ENCODE assay signal across 9 mouse cellular contexts in genomic region chr8:43949224-43950021, GRCm38 (mm10).
A peak's percentile ranks its signal among the peaks of the same experiment; 100 is the strongest.
DNase-seq lines count a peak whose midpoint lies in the region; ATAC-seq lines count a peak whose summit lies in the region.
"Had no signal": no experiment of that assay in that cellular context is flagged by ENCODE, and none has a peak within 500 bp of the region (broad histone marks: within the 10 kb centered on the region; RNA-seq: fewer than 3 reads in every experiment).

No protein-coding gene starts in this region.

- no peak for DNase-seq in forebrain, embryonic 10.5 days (ENCODE audit: extremely low spot score, low spot score)
- peak; percentile 13 to 14 for DNase-seq in layer of hippocampus, postnatal 14 days (ENCODE audit: low spot score in 2 of 2)
- DNase-seq in layer of hippocampus, postnatal 25 days (ENCODE audit: extremely low spot score in 1 of 2, low spot score in 1 of 2) = no peak
- no peak for DNase-seq in right cerebral cortex, adult 18-20 months

- H3K4me1 ChIP-seq in forebrain, embryonic 13.5 days = peaks cover 11% of the 10 kb centered on the region
- peaks cover 7% of the 10 kb centered on the region for H3K4me1 ChIP-seq in forebrain, embryonic 10.5 days
- H3K4me1 ChIP-seq in forebrain, embryonic 15.5 days = peaks cover 12% of the 10 kb centered on the region
- H3K4me1 ChIP-seq in midbrain, embryonic 16.5 days (ENCODE audit: control insufficient read depth, insufficient read depth, low read length) = peaks cover 9% of the 10 kb centered on the region

- no peaks in the 10 kb centered on the region for H3K27me3 ChIP-seq in forebrain, embryonic 13.5 days
- H3K27me3 ChIP-seq in forebrain, embryonic 10.5 days (ENCODE audit: poor library complexity, severe bottlenecking) = no peaks in the 10 kb centered on the region
- H3K27me3 ChIP-seq in forebrain, embryonic 15.5 days = no peaks in the 10 kb centered on the region
- H3K27me3 ChIP-seq in midbrain, embryonic 16.5 days (ENCODE audit: control insufficient read depth, insufficient read depth, low read depth, low read length) = no peaks in the 10 kb centered on the region

- H3K4me2 ChIP-seq in forebrain, embryonic 13.5 days = peak overlapping the region; percentile 25
- peak overlapping the region; percentile 22 for H3K4me2 ChIP-seq in forebrain, embryonic 15.5 days (replicated peaks)
- peak overlapping the region; percentile 31 for H3K4me2 ChIP-seq in midbrain, embryonic 16.5 days (ENCODE audit: low read length)

- no peaks in the 10 kb centered on the region for H3K9me3 ChIP-seq in forebrain, embryonic 13.5 days (replicated peaks)
- H3K9me3 ChIP-seq in forebrain, embryonic 10.5 days = no peaks in the 10 kb centered on the region
- H3K9me3 ChIP-seq in forebrain, embryonic 15.5 days = no peaks in the 10 kb centered on the region
- no peaks in the 10 kb centered on the region for H3K9me3 ChIP-seq in midbrain, embryonic 16.5 days (replicated peaks; ENCODE audit: control insufficient read depth, low read length, poor library complexity, severe bottlenecking)
- H3K9me3 ChIP-seq: limb, embryonic 10.5 days had no signal

- WGBS in forebrain, embryonic 13.5 days = 41% methylated on average over 9 of the region's 9 CpGs
- WGBS in forebrain, embryonic 10.5 days = 73% methylated on average over 9 of the region's 9 CpGs
- 28% methylated on average over 9 of the region's 9 CpGs for WGBS in forebrain, embryonic 15.5 days
- 46% methylated on average over 9 of the region's 9 CpGs for WGBS in midbrain, embryonic 16.5 days

- H3K27ac ChIP-seq in forebrain, embryonic 13.5 days = no peak overlapping the region
- no peak overlapping the region for H3K27ac ChIP-seq in forebrain, embryonic 10.5 days
- H3K27ac ChIP-seq in forebrain, embryonic 15.5 days (replicated peaks) = 0 out of 2 replicates have a peak overlapping the region, but pooled peaks have one; percentile 25
- H3K27ac ChIP-seq in midbrain, embryonic 16.5 days (ENCODE audit: low read length) = peak overlapping the region; percentile 3; the same call in 1 of the 2 replicates
- H3K27ac ChIP-seq: limb, embryonic 10.5 days had no signal

- ATAC-seq in forebrain, embryonic 13.5 days = 0 out of 2 replicates have a peak, but pooled peaks have one; percentile 43
- ATAC-seq in forebrain, embryonic 15.5 days (replicated peaks) = peak; percentile 53; the same call in 1 of the 2 replicates
- peak; percentile 51; the same call in 1 of the 2 replicates for ATAC-seq in midbrain, embryonic 16.5 days
- no peak for ATAC-seq in erythroid progenitor cell, adult 5-6 weeks (replicated peaks; ENCODE audit: low FRiP score, poor library complexity, severe bottlenecking)

- no peak overlapping the region for H3K4me3 ChIP-seq in forebrain, embryonic 13.5 days
- no peak overlapping the region for H3K4me3 ChIP-seq in forebrain, embryonic 10.5 days
- H3K4me3 ChIP-seq in forebrain, embryonic 15.5 days = no peak overlapping the region
- no peak overlapping the region for H3K4me3 ChIP-seq in midbrain, embryonic 16.5 days (ENCODE audit: low read depth, low read length)
- H3K4me3 ChIP-seq: limb, embryonic 10.5 days had no signal

- H3K36me3 ChIP-seq in forebrain, embryonic 13.5 days (ENCODE audit: poor library complexity, severe bottlenecking) = no peaks in the 10 kb centered on the region
- H3K36me3 ChIP-seq in forebrain, embryonic 10.5 days (replicated peaks) = no peaks in the 10 kb centered on the region
- no peaks in the 10 kb centered on the region for H3K36me3 ChIP-seq in forebrain, embryonic 15.5 days
- no peaks in the 10 kb centered on the region for H3K36me3 ChIP-seq in midbrain, embryonic 16.5 days (ENCODE audit: control insufficient read depth, insufficient read depth, low read length)
- H3K36me3 ChIP-seq: limb, embryonic 10.5 days had no signal

- no peak overlapping the region for H3K9ac ChIP-seq in forebrain, embryonic 13.5 days
- no peak overlapping the region for H3K9ac ChIP-seq in forebrain, embryonic 15.5 days (replicated peaks)
- H3K9ac ChIP-seq in midbrain, embryonic 16.5 days (ENCODE audit: low read depth, low read length) = no peak overlapping the region

Comparison
In these comparisons a context has a peak if more than half of its experiments do, and no peak if none do; other contexts are left out.
1. H3K27ac ChIP-seq: peak in forebrain, embryonic 15.5 days (single experiment) and midbrain, embryonic 16.5 days (single experiment); none in forebrain, embryonic 13.5 days (single experiment) and forebrain, embryonic 10.5 days (single experiment).
2. DNase-seq: peak in layer of hippocampus, postnatal 14 days (2 of 2); none in forebrain, embryonic 10.5 days (single experiment), layer of hippocampus, postnatal 25 days (0 of 2) and right cerebral cortex, adult 18-20 months (single experiment).
3. Peak in every context shown above with its lines, with median percentiles within 50 percentile points of each other: H3K4me2 ChIP-seq.